Mouse (Mus musculus): Measurements from ENCODE around the gene Cbarp. TPM values are rescaled to one million over a fixed set of nuclear protein-coding genes. Genes with fewer than 3 reads are reported as not detected.

Gene Cbarp
- polyA plus RNA-seq, 1 experiment from 2014 or later: 53.9 TPM

GRCm38 (mm10) chr10:80152873-80153260 is 12.2 kb upstream of the Cbarp start:
- Histone ChIP-seq H3K27me3 (no peaks in the 10 kb centered on the region), H3K9me3 (no peaks in the 10 kb centered on the region), H3K36me3 (peaks cover 67% of the 10 kb centered on the region), H3K9ac (peak overlapping the region; percentile 100), H3K27ac (replicated peaks) (peak overlapping the region; percentile 100), H3K4me2 (peak overlapping the region; percentile 94), H3K4me3 (peak overlapping the region; percentile 98), H3K4me1 (replicated peaks) (peaks cover 66% of the 10 kb centered on the region)
- 43% methylated on average over 3 of the region's 3 CpGs for WGBS
- no peak for ATAC-seq (ENCODE audit: low read depth)

- peak overlapping the region; percentile 100 for H3K27ac ChIP-seq (replicated peaks)
- H3K4me3 ChIP-seq: peak overlapping the region; percentile 98
- H3K9ac ChIP-seq: peak overlapping the region; percentile 100
- H3K4me2 ChIP-seq: peak overlapping the region; percentile 94
- WGBS: 7% methylated on average over 15 of the region's 15 CpGs
- peaks cover 63% of the 10 kb centered on the region for H3K36me3 ChIP-seq
- no peaks in the 10 kb centered on the region for H3K9me3 ChIP-seq
- no peak for ATAC-seq (ENCODE audit: low read depth)
- no peaks in the 10 kb centered on the region for H3K27me3 ChIP-seq
- peaks cover 67% of the 10 kb centered on the region for H3K4me1 ChIP-seq (replicated peaks)
Measured at GRCm38 (mm10) chr10:80152071-80152872, 11.6 kb upstream of the Cbarp start.

DNA sequence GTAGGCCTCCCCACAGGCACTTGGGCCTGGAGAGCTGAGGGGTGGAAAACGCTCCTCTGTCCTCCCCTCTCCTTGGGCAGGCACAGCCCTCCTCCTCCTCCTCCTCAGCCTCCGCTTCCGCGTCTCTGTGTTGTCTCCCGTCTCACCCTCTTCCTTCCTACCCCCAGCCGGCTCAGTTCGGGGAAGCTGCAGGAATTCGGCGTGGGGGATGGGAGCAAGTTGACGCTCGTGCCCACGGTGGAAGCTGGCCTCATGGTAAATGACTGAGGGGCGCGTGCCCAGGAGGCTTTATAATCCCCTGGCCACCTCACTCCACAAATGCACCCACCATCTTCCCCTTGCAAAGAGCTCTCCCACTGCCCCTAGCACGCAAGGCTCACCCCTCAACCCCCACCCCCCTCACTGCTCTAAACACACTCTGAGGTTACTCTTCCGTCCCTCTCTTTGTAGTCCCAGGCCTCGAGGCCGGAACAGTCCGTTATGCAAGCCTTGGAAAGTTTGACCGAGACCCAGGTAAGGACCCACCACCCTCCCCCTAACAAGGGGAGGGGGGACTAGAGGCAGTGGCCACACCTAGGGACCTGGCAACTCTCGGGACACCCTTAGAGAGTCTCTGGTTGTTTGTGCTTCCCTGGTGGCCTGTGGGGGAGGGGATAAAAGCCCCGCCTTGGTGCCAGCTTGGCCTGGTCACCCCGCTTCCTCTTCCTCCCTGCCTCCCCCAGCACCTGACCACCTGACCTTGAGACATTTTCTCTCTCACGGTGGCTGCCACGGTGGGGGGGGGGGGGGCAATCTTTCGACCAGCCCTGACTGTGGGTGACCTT is 10.8 kb upstream of the Cbarp start:
- Histone ChIP-seq H3K4me3 (peak overlapping the region; percentile 98), H3K9ac (peak overlapping the region; percentile 100), H3K27ac (replicated peaks) (peak overlapping the region; percentile 100), H3K4me1 (replicated peaks) (peaks cover 66% of the 10 kb centered on the region), H3K9me3 (no peaks in the 10 kb centered on the region), H3K27me3 (no peaks in the 10 kb centered on the region), H3K4me2 (peak overlapping the region; percentile 94), H3K36me3 (peaks cover 59% of the 10 kb centered on the region)
- WGBS: 0% methylated on average over 24 of the region's 26 CpGs
- ATAC-seq (ENCODE audit: low read depth): no peak

- no peaks in the 10 kb centered on the region for H3K9me3 ChIP-seq
- ATAC-seq (ENCODE audit: low read depth): no peak
- H3K27me3 ChIP-seq: no peaks in the 10 kb centered on the region
- H3K27ac ChIP-seq (replicated peaks): peak overlapping the region; percentile 100
- WGBS: 0% methylated on average over 52 of the region's 71 CpGs
- peak overlapping the region; percentile 94 for H3K4me2 ChIP-seq
- peak overlapping the region; percentile 100 for H3K9ac ChIP-seq
- peak overlapping the region; percentile 98 for H3K4me3 ChIP-seq
- peaks cover 66% of the 10 kb centered on the region for H3K4me1 ChIP-seq (replicated peaks)
- H3K36me3 ChIP-seq: peaks cover 59% of the 10 kb centered on the region
Measured at GRCm38 (mm10) chr10:80150226-80151210, 9.9 kb upstream of the Cbarp start.

DNA sequence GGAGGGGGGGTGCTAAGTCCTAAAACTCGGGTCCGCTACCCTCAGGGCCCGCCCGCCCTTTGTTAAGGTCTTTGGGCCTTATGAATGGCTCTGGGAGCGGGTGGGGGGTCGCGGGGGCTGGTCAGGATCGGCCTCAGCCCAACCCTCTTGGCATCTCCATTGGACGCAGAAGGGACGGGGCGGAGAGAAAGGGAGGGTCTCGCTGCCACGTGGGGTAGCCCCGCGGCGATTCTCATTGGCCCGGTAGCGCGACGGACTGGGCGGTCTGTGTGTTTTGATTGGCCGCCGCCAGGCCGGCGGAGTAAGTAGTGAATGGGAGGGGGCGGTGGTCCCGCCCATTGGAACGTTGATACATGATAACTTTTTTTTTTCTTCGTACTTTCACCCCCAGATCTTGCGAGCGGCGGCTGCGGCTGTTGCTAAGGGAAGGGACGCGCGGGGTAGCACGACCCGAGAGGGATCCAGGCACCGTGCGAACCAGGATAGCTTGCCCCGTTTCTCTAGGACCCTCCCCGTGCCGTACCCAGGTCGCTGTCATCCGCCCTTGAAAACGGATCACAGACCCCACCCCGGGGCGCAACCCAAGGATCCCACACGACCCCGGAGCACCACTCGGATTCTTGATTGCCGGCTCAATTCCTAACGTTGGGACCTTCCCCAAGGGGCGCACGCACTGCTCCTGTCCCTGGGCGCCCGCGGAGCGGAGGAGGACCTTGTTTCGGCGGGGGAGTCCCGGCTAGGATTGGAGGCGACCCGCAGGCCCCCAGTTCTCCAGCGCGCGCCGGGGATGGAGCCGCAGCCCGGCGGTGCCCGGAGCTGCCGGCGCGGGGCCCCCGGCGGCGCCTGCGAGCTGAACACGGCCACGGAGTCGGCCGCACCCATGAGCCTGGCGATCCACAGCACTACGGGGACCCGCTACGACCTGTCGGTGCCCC is 8.9 kb upstream of the Cbarp start:
- Histone ChIP-seq H3K9me3 (no peaks in the 10 kb centered on the region), H3K27me3 (no peaks in the 10 kb centered on the region), H3K36me3 (peaks cover 59% of the 10 kb centered on the region), H3K4me2 (peak overlapping the region; percentile 94), H3K4me3 (peak overlapping the region; percentile 98), H3K4me1 (replicated peaks) (peaks cover 65% of the 10 kb centered on the region), H3K9ac (peak overlapping the region; percentile 100), H3K27ac (replicated peaks) (peak overlapping the region; percentile 100)
- under 1% methylated on average over 88 of the region's 88 CpGs for WGBS
- ATAC-seq (ENCODE audit: low read depth): peak; percentile 85

DNA sequence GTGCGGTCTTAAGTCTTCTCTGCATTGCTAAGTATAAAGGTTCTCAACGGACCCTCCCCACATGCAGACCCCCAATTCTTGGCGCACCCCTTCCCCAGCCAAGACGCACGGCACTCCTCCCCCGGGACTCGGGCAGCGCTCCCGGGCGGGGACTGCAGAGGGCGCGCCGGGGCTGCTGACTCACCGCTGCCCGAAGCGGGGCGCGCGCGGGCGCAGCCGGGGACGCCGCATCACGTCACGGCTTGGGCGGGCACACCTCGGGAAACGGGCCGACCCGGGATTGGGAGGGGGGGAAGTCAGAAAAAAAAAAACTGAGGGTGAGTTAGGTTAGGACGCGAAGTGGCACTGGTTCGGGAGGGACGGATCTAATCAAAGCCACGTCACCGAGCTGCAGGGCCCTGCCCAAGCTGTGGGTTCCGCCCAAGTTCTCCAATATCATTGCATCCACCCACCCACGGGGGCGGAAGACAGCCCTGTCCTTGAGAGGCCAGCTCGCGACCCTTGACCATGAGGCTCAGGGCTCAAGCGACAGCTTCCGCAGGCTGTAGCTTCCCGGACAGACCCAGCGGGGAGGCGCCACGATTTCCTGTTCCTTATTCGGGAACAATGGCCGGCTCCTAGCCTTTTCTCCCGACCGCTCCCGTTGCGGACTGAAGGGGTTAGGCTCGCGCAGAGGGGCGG is 8.1 kb upstream of the Cbarp start:
- Histone ChIP-seq H3K9me3 (no peaks in the 10 kb centered on the region), H3K27me3 (no peaks in the 10 kb centered on the region), H3K4me2 (peak overlapping the region; percentile 69), H3K36me3 (peaks cover 59% of the 10 kb centered on the region), H3K4me1 (replicated peaks) (peaks cover 62% of the 10 kb centered on the region), H3K9ac (peak overlapping the region; percentile 100), H3K4me3 (peak overlapping the region; percentile 98), H3K27ac (replicated peaks) (peak overlapping the region; percentile 100)
- peak; percentile 36 for ATAC-seq (ENCODE audit: low read depth)
- WGBS: under 1% methylated on average over 56 of the region's 57 CpGs

GRCm38 (mm10) chr10:80147719-80148601 is 7.3 kb upstream of the Cbarp start, which contains the start of gene Midn:
TSS of gene Midn (plus strand) at chr10:80148272.
- under 1% methylated on average over 40 of the region's 42 CpGs for WGBS
- peaks cover 62% of the 10 kb centered on the region for H3K4me1 ChIP-seq (replicated peaks)
- no peaks in the 10 kb centered on the region for H3K9me3 ChIP-seq
- H3K4me2 ChIP-seq: peak within 1 kb of the TSS; percentile 69
- no peaks in the 10 kb centered on the region for H3K27me3 ChIP-seq
- H3K4me3 ChIP-seq: peak within 1 kb of the TSS; percentile 98
- H3K9ac ChIP-seq: peak within 1 kb of the TSS; percentile 100
- ATAC-seq (ENCODE audit: low read depth): peak; percentile 13
- H3K27ac ChIP-seq (replicated peaks): peak within 1 kb of the TSS; percentile 100
- H3K36me3 ChIP-seq: peaks cover 54% of the 10 kb centered on the region

GRCm38 (mm10) chr10:80147146-80147718 is 6.6 kb upstream of the Cbarp start:
- Histone ChIP-seq H3K4me2 (peak overlapping the region; percentile 69), H3K4me1 (replicated peaks) (peaks cover 60% of the 10 kb centered on the region), H3K9me3 (no peaks in the 10 kb centered on the region), H3K27ac (replicated peaks) (peak overlapping the region; percentile 100), H3K27me3 (no peaks in the 10 kb centered on the region), H3K9ac (peak overlapping the region; percentile 100), H3K4me3 (peak overlapping the region; percentile 98), H3K36me3 (peaks cover 47% of the 10 kb centered on the region)
- WGBS: 71% methylated on average over 5 of the region's 5 CpGs
- ATAC-seq (ENCODE audit: low read depth): no peak

DNA sequence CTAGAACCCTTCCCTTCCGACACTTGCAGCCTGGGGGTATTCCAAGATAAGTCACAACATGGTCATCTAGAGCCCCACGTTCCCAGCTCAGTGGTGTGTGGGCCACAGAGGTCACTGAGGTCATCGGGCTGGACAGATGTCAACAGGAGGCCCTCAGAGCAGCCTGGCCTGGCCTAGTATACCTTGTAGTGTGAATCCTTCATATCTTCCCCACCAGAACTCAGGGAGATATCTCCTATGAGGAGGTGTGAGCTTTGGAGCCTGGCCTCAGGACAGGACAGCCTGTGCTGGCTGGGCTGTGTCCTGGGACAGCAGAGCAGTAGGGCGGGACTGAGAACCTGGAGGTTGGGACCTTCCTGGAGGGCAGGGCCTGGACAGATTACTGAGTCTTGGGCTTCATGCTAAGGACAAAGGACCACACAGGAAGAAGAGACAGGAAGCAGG is 6.0 kb upstream of the Cbarp start:
- Histone ChIP-seq H3K27ac (replicated peaks) (peak overlapping the region; percentile 100), H3K4me1 (replicated peaks) (peaks cover 56% of the 10 kb centered on the region), H3K36me3 (peaks cover 40% of the 10 kb centered on the region), H3K9ac (peak overlapping the region; percentile 100; the same call in 1 of the 2 replicates), H3K27me3 (no peaks in the 10 kb centered on the region), H3K4me2 (no peak overlapping the region), H3K4me3 (0 out of 2 replicates have a peak overlapping the region, but pooled peaks have one; percentile 98), H3K9me3 (no peaks in the 10 kb centered on the region)
- ATAC-seq (ENCODE audit: low read depth): no peak
- WGBS: 72% methylated on average over 4 of the region's 4 CpGs
